Mouse (Mus musculus) lung, postnatal 0 days (tissue): Measurements from ENCODE around the gene Rab11fip3.

Experiments
- CTCF ChIP-seq: IDR thresholded peaks from 2 replicates; pipeline ENCODE4 v1.5.1; 2016; ENCODE audit warnings: antibody characterized with exemption, mild to moderate bottlenecking
- EP300 ChIP-seq: IDR thresholded peaks from 2 replicates; pipeline ENCODE4 v1.6.1; 2016; ENCODE audit warnings: antibody characterized with exemption, mild to moderate bottlenecking, control low read depth

DNA sequence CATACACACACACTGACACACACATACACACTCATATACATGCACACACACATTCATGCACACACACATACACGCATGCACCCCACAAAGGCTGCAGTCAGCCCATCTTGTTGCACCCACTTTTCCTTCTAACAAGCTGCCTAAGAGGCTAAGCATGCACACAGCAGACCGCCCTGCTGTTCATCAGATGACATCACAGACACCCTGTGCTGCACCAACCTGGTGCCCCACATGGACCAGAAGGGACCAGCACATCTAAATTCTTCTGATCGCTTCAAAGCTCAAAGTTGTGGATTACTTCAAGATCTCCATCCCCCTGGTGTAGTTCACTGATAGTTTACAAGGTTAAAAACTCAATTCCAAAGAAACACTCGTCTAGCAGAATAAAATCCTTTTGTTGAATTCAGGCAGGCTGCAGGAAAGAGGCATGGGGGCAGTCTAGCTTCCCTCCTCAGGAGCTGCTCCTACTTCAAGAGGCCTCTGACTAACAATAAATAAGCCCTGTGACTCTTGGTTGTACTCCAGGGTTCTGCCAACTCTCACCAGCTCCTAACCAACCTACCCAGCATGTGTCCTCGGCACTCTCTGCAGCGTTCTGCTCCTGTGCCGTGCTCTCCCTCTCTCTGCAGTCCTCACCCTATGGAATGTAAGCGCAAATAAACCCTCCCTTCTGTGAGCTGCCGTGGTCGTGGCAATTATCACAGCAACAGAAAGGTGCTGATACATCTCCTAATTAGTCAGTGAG, 22.9 kb downstream of the Rab11fip3 start:
- TF ChIP-seq CTCF (no peak), EP300 (no peak)
